Mouse (Mus musculus) G1E (cell line): ENCODE data around the gene Leo1. TPM values are rescaled to one million over a fixed set of nuclear protein-coding genes. Genes with fewer than 3 reads are reported as not detected.
A peak's percentile ranks its signal among the peaks of the same experiment; 100 is the strongest.

ENCODE experiments used
- ATAC-seq: 2 replicates; pipeline ENCODE4 v1.8.0; 2016; ENCODE audit warnings: mild to moderate bottlenecking; ENCODE audit not compliant: insufficient number of reproducible peaks, poor library complexity, low FRiP score, severe bottlenecking; ENCODE audit errors: extremely low read depth
- DNase-seq: peaks from one replicate; pipeline ENCODE4 v3.0.0; 2012; ENCODE audit warnings: low spot score
- H3K27me3 ChIP-seq: 2 replicates; pipeline ENCODE4 v1.6.1; 2012; ENCODE audit warnings: mild to moderate bottlenecking, low read length, inconsistent platforms; ENCODE audit not compliant: insufficient read depth
- H3K36me3 ChIP-seq: replicated peaks from 2 replicates; pipeline ENCODE3; 2012; ENCODE audit warnings: mild to moderate bottlenecking, inconsistent platforms
- H3K4me1 ChIP-seq: 2 replicates; pipeline ENCODE4 v1.6.1; 2012; ENCODE audit warnings: low read depth, low read length, inconsistent platforms, mixed read lengths; ENCODE audit not compliant: insufficient read depth
- H3K4me3 ChIP-seq: 2 replicates; pipeline ENCODE4 v1.5.1; 2012; ENCODE audit warnings: low read depth, mild to moderate bottlenecking, inconsistent platforms, low read length, moderate library complexity, mixed read lengths
- H3K9me3 ChIP-seq: replicated peaks from 2 replicates; pipeline ENCODE4 v1.6.1; 2012; ENCODE audit warnings: inconsistent platforms
- CTCF ChIP-seq: IDR thresholded peaks from 2 replicates; pipeline ENCODE4 v1.5.1; 2012; ENCODE audit warnings: low read depth, low read length, inconsistent platforms, mixed read lengths
- GATA1 ChIP-seq: IDR thresholded peaks from 2 replicates; pipeline ENCODE4 v1.6.1; 2012; ENCODE audit warnings: borderline replicate concordance, low read length, inconsistent platforms, mixed read lengths
- GATA2 ChIP-seq: IDR thresholded peaks from 2 replicates; pipeline ENCODE4 v1.6.1; 2012; ENCODE audit warnings: low read depth, low read length, inconsistent platforms, borderline replicate concordance
- POLR2AphosphoS5 ChIP-seq: IDR thresholded peaks from 2 replicates; pipeline ENCODE4 v1.6.1; 2012; ENCODE audit warnings: low read depth, low read length, inconsistent platforms; ENCODE audit not compliant: insufficient replicate concordance
- TAL1 ChIP-seq: conservative IDR thresholded peaks from 2 replicates; pipeline ENCODE4 v1.6.1; 2012; ENCODE audit warnings: low read depth, low read length, inconsistent platforms, mixed read lengths
- polyA plus RNA-seq: library from polyadenylated mRNA; stranded (reverse); fragments of >175 nt; gene quantifications from 2 replicates; pipeline ENCODE4 v1.2.3, GENCODE M21; 2012
- total RNA-seq, 2 experiments: library from RNA; stranded (forward) in 1 of 2; stranded (reverse) in 1 of 2; fragments of 200-1000 nt in 1 of 2; fragments of >200 nt in 1 of 2; fragmentation: Nextera tagmentation in 1 of 2; gene quantifications; 2 replicates each; pipeline ENCODE4 v1.2.3; 2014 to 2017

The Leo1 gene
- total and polyA plus RNA-seq, 3 experiments, result 14.4 to 48.3 (median 21.1) TPM

DNA sequence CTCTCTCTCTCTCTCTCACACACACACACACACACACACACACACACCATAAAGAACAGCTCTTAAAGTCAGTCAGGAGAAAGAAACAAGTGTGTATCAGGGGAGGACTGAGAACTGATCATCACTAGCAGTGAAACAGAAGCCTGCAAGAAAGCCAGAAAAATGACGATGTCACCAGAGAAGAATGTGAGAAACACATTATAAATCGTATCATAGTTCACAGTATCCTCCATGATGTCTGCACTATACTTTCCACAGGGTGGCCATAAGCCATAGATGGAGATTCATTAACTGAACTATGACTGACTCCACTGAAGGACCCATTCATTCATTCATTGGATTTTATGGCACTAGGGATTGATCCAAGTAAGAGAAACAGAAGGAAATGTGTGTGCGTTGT lies 37.8 kb upstream of the Leo1 start:
- Histone ChIP-seq H3K27me3 (no peaks in the 10 kb centered on the region), H3K4me3 (no peak overlapping the region), H3K9me3 (no peaks in the 10 kb centered on the region), H3K4me1 (peaks cover 56% of the 10 kb centered on the region), H3K36me3 (peaks cover 47% of the 10 kb centered on the region)
- DNase-seq, result no peak
- no peak for ATAC-seq
- TF ChIP-seq GATA2 (no peak), CTCF (no peak), POLR2AphosphoS5 (no peak), GATA1 (no peak), TAL1 (no peak)

DNA sequence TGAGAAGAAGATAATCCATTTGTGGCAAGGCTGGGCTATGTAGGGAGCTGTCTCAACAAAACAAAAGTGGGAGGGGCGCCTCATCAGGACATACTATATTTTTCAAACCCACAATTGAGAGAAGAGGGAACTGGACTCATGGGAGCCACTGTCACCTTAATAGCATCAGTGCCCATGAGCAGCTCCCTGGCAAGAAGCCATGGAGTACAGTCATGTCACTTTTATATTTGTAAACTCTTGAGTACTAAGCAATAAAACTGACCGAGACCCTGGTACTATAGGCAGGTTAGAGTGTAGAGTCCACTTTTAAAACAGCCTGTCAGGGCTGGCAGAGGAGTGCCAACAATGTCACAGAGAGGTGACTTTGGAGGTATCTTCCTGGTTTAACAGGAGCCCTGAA lies 35.2 kb upstream of the Leo1 start:
- DNase-seq (no peak), ATAC-seq (no peak)
- Histone ChIP-seq H3K4me3 (no peak overlapping the region), H3K27me3 (no peaks in the 10 kb centered on the region), H3K4me1 (peaks cover 61% of the 10 kb centered on the region), H3K36me3 (peaks cover 30% of the 10 kb centered on the region), H3K9me3 (no peaks in the 10 kb centered on the region)
- TF ChIP-seq GATA2 (no peak), CTCF (no peak), GATA1 (no peak), TAL1 (no peak), POLR2AphosphoS5 (no peak)

DNA sequence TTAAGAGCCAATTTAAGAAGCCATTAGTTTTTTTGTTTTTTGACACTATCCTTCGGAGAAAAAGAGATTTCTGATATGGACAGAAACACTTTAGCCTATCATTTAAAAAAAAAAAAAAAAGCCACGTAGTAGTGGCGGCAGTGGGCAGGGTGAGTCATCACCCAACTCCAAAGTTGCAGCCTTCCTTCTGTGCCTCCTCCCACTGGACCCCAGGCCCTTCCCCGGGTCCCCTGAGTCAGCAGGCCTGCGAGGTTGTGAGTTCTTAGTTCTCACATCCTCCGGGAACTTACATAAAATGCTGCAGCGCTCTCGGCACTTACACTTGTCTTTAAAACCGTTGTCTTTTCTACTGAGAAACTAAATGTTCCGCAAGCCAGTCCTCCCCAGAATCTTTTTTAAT lies 33.5 kb upstream of the Leo1 start:
- peaks cover 19% of the 10 kb centered on the region for H3K36me3 ChIP-seq

DNA sequence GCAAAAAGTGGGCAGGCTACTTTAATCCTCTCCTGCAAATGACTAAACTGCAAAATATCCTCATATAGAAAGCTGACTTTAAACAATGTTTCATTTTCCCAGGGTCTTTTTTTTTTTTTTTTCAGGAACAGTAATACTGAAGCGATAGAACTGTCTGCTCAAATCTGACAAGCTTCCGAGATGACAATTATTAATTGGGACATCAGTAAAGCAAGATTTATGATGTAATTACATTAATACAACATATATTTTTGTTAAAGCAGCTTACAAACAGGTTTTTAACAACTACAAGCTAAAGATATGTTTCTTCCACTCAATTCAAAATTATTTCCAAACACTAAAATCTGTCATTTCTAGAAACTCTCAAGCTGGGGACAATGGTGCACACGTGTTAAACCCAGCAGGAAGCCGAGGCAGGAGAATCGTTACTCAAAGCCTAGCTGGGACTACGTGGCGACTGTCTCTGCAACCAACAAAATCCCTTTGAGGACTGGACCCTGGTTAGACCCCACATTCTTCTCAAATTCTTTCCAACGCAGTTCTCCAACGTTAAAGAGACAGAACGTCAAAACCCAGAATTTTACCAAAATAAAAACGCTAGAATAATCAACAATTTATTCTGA lies 33.0 kb upstream of the Leo1 start:
- TF ChIP-seq GATA1, result no peak
- TF ChIP-seq TAL1, result no peak
- no peak for TF ChIP-seq CTCF
- TF ChIP-seq GATA2, result no peak
- no peak for TF ChIP-seq POLR2AphosphoS5
- Histone ChIP-seq H3K27me3 (no peaks in the 10 kb centered on the region), H3K4me3 (peak overlapping the region; percentile 88), H3K4me1 (peaks cover 64% of the 10 kb centered on the region), H3K9me3 (no peaks in the 10 kb centered on the region), H3K36me3 (peaks cover 15% of the 10 kb centered on the region)
- ATAC-seq (no peak), DNase-seq (no peak)

More for the DNA sequence above, 33.5 kb upstream of the Leo1 start:
- peaks cover 63% of the 10 kb centered on the region for H3K4me1 ChIP-seq
- H3K9me3 ChIP-seq, result no peaks in the 10 kb centered on the region
- no peaks in the 10 kb centered on the region for H3K27me3 ChIP-seq
- ATAC-seq, result peak; percentile 56
- H3K4me3 ChIP-seq, result peak overlapping the region; percentile 57; the same call in 1 of the 2 replicates
- TF ChIP-seq GATA2 (no peak), GATA1 (no peak), TAL1 (no peak), POLR2AphosphoS5 (no peak), CTCF (no peak)
- DNase-seq, result peak; percentile 57

DNA sequence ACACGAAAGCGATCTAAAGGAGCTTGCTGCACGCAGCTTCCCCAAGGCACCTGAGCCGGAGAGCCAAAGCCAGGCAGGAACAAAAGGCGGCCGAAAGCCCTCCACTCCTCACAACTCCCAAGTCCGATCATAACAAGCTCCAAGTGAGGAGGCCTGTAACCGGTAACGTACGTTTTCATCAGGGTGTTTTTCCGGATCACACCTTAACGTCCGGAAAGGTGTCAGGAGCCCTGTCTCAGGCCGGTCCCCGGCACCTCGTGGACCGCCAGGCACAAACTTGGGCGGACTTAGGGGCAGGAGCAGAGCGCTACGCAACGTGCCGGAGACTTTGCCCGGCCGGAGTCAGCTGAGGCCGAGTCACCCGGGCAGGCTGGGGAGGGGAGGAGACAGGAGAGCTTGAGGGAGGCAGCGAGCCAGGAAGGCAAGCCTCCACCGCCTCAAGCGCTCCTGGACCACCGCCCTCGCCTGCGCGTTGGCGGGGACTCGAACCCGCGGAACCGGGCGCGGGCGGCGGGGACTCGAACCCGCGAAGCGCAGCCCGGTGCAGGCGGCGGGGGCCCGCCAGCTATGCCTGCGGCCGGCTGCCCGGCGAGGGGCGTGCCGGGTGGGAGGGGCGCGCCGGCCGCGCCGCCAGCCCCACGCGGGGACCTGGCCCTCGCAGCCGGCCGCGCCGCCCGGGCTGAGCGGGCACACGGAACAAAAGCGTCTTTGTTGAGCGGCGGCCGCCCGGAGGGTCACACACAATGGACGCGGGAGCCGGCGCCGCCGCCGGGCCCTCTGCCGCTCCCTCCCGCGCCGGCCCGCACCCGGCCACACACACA lies 32.1 kb upstream of the Leo1 start:
- no peak for ATAC-seq
- H3K27me3 ChIP-seq, result no peaks in the 10 kb centered on the region

DNA sequence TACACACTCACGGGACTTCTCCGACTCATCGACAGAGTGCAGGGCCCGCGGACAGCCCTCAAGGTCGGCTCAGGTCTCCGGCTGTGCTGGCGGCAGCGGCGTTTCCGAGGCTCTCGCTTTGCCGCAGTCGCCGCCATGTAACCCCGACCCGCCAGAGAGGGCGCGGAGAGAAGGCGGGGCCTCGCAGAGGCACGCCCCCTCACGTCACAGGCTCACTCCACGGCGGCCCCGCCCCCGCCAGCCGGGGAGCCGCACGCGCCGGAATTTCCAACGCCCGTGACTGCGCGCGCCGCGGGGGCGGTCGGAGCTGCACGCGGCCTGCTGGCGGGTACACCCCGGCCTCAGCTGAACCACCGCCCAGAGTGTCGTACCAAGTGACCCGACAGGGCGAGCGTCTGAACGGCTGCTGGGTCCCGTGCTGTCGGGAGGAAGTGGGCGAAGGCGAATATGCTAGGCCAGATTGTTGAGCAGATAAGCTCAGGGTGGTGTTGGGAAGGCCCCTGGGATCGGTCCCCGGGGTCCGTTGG lies 31.4 kb upstream of the Leo1 start, which contains the start of gene Mapk6:
Gene Mapk6 (minus strand): TSS at position 154 of the 527 bp plus-strand sequence.
- Histone ChIP-seq H3K4me3 (peak within 1 kb of the TSS; percentile 88), H3K27me3 (no peaks in the 10 kb centered on the region), H3K9me3 (no peaks in the 10 kb centered on the region), H3K4me1 (peaks cover 60% of the 10 kb centered on the region), H3K36me3 (peaks cover 10% of the 10 kb centered on the region)
- DNase-seq (peak; percentile 87), ATAC-seq (peak; percentile 77)
- TF ChIP-seq GATA2, result no peak
- TF ChIP-seq GATA1, result no peak
- no peak for TF ChIP-seq TAL1
- no peak for TF ChIP-seq POLR2AphosphoS5
- no peak for TF ChIP-seq CTCF

More for the DNA sequence above, 32.1 kb upstream of the Leo1 start:
- no peaks in the 10 kb centered on the region for H3K9me3 ChIP-seq
- DNase-seq, result peak; percentile 62
- peaks cover 64% of the 10 kb centered on the region for H3K4me1 ChIP-seq
- peak overlapping the region; percentile 88 for H3K4me3 ChIP-seq
- TF ChIP-seq GATA2, result no peak
- H3K36me3 ChIP-seq, result peaks cover 13% of the 10 kb centered on the region
